Mouse (Mus musculus) limb, embryonic 12.5 days (tissue): Measurements from ENCODE around the gene Trim9. TPM values are rescaled to one million over a fixed set of nuclear protein-coding genes. Genes with fewer than 3 reads are reported as not detected.

Source experiments
- ATAC-seq: fragments of 200-750 bp; cut with Nextera tagmentation; 2 replicates; pipeline ENCODE4 v1.8.0; 2017; ENCODE audit warnings: low read depth, moderate TSS enrichment; ENCODE audit not compliant: insufficient number of reproducible peaks, insufficient read depth, low FRiP score, low TSS enrichment
- H3K27ac ChIP-seq: fragments of 300-500 bp; sonication (generic); 2 replicates; pipeline ENCODE4 v1.5.1; 2016; ENCODE audit warnings: mild to moderate bottlenecking, moderate library complexity
- H3K27me3 ChIP-seq: fragments of 300-500 bp; sonication (generic); 2 replicates; pipeline ENCODE4 v1.6.1; 2016; ENCODE audit warnings: mild to moderate bottlenecking, moderate library complexity
- H3K36me3 ChIP-seq: fragments of 300-500 bp; sonication (generic); 2 replicates; pipeline ENCODE4 v1.6.1; 2016; ENCODE audit warnings: mild to moderate bottlenecking, moderate library complexity
- H3K4me1 ChIP-seq: fragments of 300-500 bp; sonication (generic); replicated peaks from 2 replicates; pipeline ENCODE4 v1.6.1; 2016
- H3K4me2 ChIP-seq: fragments of 300-500 bp; sonication (generic); 2 replicates; pipeline ENCODE4 v1.6.1; 2016; ENCODE audit warnings: mild to moderate bottlenecking, moderate library complexity
- H3K4me3 ChIP-seq: fragments of 300-500 bp; sonication (generic); replicated peaks from 2 replicates; pipeline ENCODE4 v1.5.1; 2016; ENCODE audit warnings: mild to moderate bottlenecking
- H3K9ac ChIP-seq: fragments of 300-500 bp; sonication (generic); replicated peaks from 2 replicates; pipeline ENCODE4 v1.6.1; 2016; ENCODE audit warnings: mild to moderate bottlenecking, moderate library complexity
- H3K9me3 ChIP-seq: fragments of 300-500 bp; sonication (generic); 2 replicates; pipeline ENCODE4 v1.6.1; 2016; ENCODE audit warnings: mild to moderate bottlenecking, moderate library complexity
- WGBS: fragments of 180-500 bp; shearing (Covaris S2); methylation state at CpG from one replicate; pipeline ENCODE4 v1.1.7; 2016; 5-methylcytosine and 5-hydroxymethylcytosine counted together
- polyA plus RNA-seq: library from polyadenylated mRNA; unstranded; fragments of >200 nt; fragmentation: Nextera tagmentation; extraction: Ambion mirVana; gene quantifications from 2 replicates; pipeline ENCODE4 v1.2.1, GENCODE M21; 2016

The Trim9 gene
- 0.64 and 0.90 TPM in 2 replicates for polyA plus RNA-seq

DNA sequence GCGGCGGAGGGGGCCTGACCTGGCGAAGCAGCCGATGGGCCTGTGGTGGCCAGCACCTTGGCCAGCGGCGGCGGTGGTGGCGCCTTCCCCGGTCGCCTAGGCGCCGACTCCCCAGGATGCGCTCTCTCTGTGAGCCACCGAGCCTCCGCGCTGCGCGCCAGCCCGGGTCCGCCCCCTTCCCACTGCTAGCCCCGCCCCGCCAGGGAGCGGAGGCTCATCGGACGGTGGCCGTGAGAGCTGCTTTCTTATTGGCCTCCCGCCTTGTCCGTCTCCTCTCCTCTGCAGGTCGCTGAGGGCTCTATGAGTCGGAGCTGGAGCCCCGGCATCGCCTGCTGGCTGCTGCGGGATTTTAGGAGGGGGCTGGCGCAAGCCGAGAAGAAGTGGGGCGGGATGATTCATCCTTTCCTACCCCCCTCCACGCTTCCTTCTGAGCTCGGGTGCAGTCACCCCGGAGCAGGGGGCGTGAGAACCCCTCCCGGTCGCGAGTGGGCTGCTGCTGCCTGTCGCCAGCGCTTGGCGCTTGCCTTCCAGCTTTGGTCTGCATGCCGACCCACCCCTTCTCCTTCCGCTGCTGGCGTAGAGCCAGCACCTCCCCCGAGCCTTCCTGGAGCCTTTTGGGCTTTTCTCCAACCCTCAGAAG lies at the start of gene Trim9:
Gene Trim9, minus strand, starts transcription at position 413 of the 640 bp plus-strand sequence.
- ATAC-seq: peak; percentile 99
- Histone ChIP-seq H3K36me3 (no peaks in the 10 kb centered on the region), H3K4me3 (peak within 1 kb of the TSS; percentile 61), H3K9me3 (no peaks in the 10 kb centered on the region), H3K9ac (peak within 1 kb of the TSS; percentile 61), H3K4me2 (peak within 1 kb of the TSS; percentile 89), H3K27me3 (peaks cover 36% of the 10 kb centered on the region), H3K4me1 (peaks cover 17% of the 10 kb centered on the region), H3K27ac (peak within 1 kb of the TSS; percentile 29; the same call in 1 of the 2 replicates)
- under 1% methylated on average over 49 of the region's 50 CpGs for WGBS

DNA sequence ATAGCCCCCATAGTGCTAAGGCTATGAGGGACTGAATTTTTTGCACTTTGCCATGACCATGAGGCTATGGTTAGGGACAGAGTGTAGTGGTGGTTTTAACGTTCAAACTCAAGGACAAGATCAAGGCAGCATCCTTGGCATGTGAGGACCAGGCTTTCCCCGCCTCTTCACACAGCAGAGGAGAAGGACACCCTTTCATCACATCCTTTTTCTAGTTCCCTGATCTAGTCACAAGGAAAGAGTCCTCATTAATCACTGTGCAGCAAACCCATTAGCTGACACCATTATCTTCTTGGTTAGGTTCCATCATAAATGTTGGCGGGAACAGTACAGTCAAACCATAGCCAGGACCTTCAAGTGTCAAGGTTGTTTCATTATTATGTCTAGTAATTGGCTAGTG lies 47.6 kb upstream of the Trim9 start:
- WGBS: 78% methylated on average over 3 of the region's 3 CpGs
- H3K9me3 ChIP-seq: no peaks in the 10 kb centered on the region
- no peak overlapping the region for H3K27ac ChIP-seq
- H3K4me3 ChIP-seq: no peak overlapping the region
- ATAC-seq: no peak
- no peaks in the 10 kb centered on the region for H3K4me1 ChIP-seq
- no peak overlapping the region for H3K4me2 ChIP-seq
- H3K36me3 ChIP-seq: no peaks in the 10 kb centered on the region
- no peaks in the 10 kb centered on the region for H3K27me3 ChIP-seq
- H3K9ac ChIP-seq: no peak overlapping the region

DNA sequence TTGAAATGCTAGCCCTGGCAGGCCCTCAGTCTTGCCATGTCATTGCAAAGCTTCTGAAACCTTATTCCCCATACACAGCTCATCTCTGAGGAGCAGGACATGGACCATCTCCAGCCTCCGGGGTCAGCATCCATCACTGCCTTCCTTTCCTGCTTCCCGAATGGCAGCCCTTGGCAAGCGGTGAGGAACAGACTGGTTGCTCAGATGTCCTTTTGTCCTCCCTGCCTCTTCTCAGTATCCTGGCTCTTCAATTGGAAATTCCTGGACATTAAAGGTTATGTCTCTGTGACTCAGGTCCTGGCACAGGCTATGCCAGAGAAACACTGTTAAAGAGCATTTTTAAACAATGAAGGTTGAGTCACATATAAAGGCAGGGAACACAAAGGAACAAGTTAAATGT lies 43.8 kb upstream of the Trim9 start:
- no peaks in the 10 kb centered on the region for H3K4me1 ChIP-seq
- 77% methylated on average over 3 of the region's 3 CpGs for WGBS
- ATAC-seq: no peak
- no peaks in the 10 kb centered on the region for H3K36me3 ChIP-seq
- no peak overlapping the region for H3K27ac ChIP-seq
- no peak overlapping the region for H3K4me3 ChIP-seq
- H3K4me2 ChIP-seq: no peak overlapping the region
- H3K9me3 ChIP-seq: no peaks in the 10 kb centered on the region
- no peaks in the 10 kb centered on the region for H3K27me3 ChIP-seq
- no peak overlapping the region for H3K9ac ChIP-seq

DNA sequence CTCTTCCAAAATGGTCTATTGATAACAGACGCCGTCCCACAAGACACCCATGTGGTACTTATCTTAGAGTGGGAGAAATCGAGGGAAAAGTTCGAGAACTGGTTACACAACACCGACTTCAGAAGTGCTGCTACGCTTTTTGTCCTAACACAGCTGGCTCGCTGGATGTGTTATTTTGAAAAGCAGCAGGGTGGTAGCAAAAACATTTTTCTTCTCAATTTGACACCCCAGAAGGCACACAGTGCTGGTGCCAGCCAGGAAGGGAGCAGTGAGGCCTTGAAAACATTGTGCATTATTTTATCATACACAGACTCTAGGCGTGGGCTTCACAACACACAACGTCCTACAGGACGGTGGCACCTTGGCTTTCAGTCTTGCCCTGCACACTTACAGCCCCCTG lies 27.6 kb upstream of the Trim9 start:
- ATAC-seq: no peak
- H3K4me2 ChIP-seq: no peak overlapping the region
- no peaks in the 10 kb centered on the region for H3K27me3 ChIP-seq
- no peak overlapping the region for H3K9ac ChIP-seq
- 87% methylated on average over 10 of the region's 10 CpGs for whole genome bisulfite sequencing
- H3K4me1 ChIP-seq: no peaks in the 10 kb centered on the region
- H3K27ac ChIP-seq: no peak overlapping the region
- H3K4me3 ChIP-seq: no peak overlapping the region
- no peaks in the 10 kb centered on the region for H3K9me3 ChIP-seq
- no peaks in the 10 kb centered on the region for H3K36me3 ChIP-seq

DNA sequence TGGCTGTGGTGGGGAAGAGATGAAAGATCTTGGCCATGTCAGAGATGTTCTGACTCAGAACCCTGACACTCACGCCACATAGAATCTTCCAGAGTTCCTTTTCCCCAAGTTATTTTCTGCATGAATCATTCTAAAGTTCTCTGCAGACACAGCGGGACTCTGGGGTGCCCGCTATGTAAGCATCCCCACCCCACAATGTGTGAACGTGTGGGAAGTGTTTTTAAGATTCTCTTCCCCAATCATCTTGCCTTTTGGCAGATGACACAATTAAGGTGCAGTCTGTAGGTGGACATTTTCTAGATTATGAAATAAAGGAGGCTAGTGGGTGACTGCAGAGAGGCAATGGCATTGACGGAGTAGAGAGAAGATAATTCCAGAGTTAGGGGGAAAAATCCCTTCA lies 25.5 kb upstream of the Trim9 start:
- H3K4me2 ChIP-seq: no peak overlapping the region
- no peaks in the 10 kb centered on the region for H3K36me3 ChIP-seq
- H3K9me3 ChIP-seq: no peaks in the 10 kb centered on the region
- no peak overlapping the region for H3K9ac ChIP-seq
- no peak for ATAC-seq
- H3K4me1 ChIP-seq: peaks cover 1% of the 10 kb centered on the region
- H3K4me3 ChIP-seq: no peak overlapping the region
- no peak overlapping the region for H3K27ac ChIP-seq
- H3K27me3 ChIP-seq: no peaks in the 10 kb centered on the region
- WGBS: 90% methylated on average over 5 of the region's 5 CpGs

DNA sequence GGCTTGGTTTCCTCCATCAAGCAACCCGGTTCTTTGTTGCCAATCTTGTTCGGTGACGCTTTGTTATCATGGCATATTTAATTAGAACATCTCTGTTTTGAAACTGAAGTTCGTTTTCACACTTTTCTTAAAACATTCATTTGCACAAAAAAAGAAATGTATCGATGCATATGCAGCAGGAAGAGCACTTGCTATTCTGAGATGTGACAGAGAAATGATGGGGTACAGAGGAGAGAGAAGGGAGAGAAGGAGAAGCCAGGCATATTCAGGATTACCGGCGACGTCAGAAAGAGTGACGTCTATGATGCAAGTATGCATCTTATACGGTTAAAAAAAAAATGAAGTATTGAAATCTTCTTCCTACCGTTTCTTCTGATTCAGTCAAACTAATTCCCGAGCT lies 21.9 kb upstream of the Trim9 start:
- H3K4me3 ChIP-seq: no peak overlapping the region
- no peak overlapping the region for H3K27ac ChIP-seq
- no peaks in the 10 kb centered on the region for H3K27me3 ChIP-seq
- H3K4me1 ChIP-seq: peaks cover 7% of the 10 kb centered on the region
- no peaks in the 10 kb centered on the region for H3K9me3 ChIP-seq
- WGBS: 87% methylated on average over 12 of the region's 12 CpGs
- H3K9ac ChIP-seq: no peak overlapping the region
- no peak overlapping the region for H3K4me2 ChIP-seq
- no peak for ATAC-seq
- H3K36me3 ChIP-seq: no peaks in the 10 kb centered on the region

DNA sequence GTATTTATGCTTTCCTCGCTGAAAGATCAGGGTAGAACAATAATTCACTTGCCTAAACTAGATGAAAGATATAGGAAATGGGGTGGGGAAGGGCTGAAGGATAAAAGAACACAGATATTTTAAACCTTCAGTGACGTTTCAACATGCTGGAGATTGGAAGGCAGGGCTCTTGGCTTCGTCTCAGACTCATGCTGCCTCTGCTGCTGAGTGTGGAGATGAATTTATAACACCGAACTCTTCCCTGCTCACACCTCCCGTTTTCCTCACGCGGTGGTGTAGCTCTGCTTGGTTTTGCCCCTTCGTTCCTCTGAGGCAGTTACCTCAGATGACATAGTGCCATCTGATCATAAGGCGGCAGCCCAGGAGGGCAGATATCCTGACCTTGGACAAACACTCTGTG lies 21.4 kb upstream of the Trim9 start:
- ATAC-seq: no peak
- Histone ChIP-seq H3K36me3 (no peaks in the 10 kb centered on the region), H3K9me3 (no peaks in the 10 kb centered on the region), H3K9ac (no peak overlapping the region), H3K4me2 (no peak overlapping the region), H3K4me1 (peaks cover 7% of the 10 kb centered on the region), H3K4me3 (no peak overlapping the region), H3K27ac (no peak overlapping the region), H3K27me3 (no peaks in the 10 kb centered on the region)
- 80% methylated on average over 9 of the region's 9 CpGs for WGBS

DNA sequence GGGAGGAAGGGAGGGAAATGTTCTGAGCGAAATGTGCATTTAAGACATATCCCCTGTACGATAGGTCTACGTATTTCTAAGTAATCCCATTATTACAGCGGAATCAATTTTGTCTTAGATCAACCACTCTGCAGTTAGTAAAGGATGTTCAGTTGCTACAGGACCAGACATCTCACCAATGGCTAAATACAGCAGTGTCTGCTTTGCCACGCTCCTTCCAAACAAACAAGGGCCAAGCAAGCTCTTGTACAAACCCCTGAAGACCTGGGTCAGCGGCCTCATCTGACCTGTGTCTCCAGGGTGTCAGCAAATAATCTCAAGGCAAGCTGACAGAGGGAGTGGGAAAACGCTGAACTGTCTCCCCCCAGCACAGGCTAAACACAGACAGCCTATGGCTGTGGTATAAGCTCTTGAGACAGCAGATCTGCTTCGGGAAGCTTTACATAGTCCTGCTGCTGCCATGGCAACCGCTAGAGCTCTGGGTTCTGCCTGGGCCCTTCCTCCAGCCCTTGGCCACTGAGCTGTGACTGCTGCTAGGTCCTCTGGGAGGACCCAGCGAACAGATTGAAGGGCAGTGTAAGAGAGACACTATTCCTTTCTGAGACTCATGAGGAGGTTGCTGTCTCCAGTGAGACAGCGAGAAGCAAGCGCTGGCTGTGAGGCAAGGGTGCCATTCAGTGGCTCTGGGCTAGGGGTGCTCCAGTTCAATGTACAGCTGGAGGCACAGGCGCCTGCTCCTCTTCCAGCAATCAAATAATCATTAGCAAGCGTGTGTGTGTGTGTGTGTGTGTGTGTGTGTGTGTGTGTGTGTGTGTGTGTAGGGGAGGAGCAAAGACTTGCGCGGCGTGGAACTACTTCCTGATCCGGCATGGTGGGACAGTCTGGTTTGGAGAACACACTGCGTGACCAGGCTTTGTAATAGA lies 20.2 kb upstream of the Trim9 start:
- Histone ChIP-seq H3K9me3 (no peaks in the 10 kb centered on the region), H3K4me2 (peak overlapping the region; percentile 32), H3K4me1 (peaks cover 7% of the 10 kb centered on the region), H3K9ac (peak overlapping the region; percentile 23; the same call in 1 of the 2 replicates), H3K27ac (no peak overlapping the region), H3K27me3 (no peaks in the 10 kb centered on the region), H3K4me3 (no peak overlapping the region), H3K36me3 (no peaks in the 10 kb centered on the region)
- 55% methylated on average over 18 of the region's 19 CpGs for WGBS
- ATAC-seq: peak; percentile 82

DNA sequence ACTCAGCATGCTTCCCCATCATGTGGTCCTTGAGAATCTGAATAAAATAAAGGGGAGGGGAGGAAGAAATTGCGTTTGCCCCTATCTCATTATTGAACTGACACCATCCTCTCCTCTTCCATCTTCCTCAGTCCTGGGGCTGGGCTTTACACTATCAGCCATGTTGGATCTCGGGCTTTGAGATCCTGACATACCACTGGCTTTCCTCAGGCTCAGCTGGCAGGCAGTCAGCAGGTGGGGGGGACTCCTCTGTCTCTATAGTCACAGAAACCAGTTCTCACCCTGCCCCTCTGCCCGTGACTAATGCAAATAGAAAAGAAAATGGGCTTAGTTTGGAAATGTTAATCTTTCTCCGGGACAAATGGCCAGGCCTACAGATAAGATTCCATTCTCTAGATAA lies 15.6 kb upstream of the Trim9 start:
- Histone ChIP-seq H3K27ac (no peak overlapping the region), H3K9ac (no peak overlapping the region), H3K4me3 (no peak overlapping the region), H3K4me1 (peaks cover 7% of the 10 kb centered on the region), H3K9me3 (no peaks in the 10 kb centered on the region), H3K27me3 (no peaks in the 10 kb centered on the region), H3K4me2 (no peak overlapping the region), H3K36me3 (no peaks in the 10 kb centered on the region)
- no peak for ATAC-seq
- WGBS: 60% methylated on average over 4 of the region's 4 CpGs

DNA sequence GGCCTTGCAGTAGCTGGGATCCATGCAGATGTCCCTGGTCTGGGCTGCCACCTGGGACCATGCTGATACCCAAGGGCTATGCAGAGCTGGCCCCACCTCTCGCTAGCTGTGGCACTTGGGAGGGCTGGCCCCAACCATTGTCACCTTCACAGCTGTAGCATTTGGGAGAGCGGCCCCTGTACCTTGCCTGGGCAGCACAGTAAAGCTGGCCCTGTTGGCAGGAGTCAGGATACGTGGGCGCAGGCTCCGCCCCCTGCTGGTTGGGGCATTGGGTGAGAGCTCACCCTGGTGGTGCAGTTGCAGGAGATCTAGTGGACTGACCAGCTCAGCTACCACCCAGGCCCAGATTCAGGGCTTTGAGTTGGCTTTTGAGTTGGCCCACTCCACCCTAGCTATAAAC lies 12.9 kb upstream of the Trim9 start:
- H3K27me3 ChIP-seq: no peaks in the 10 kb centered on the region
- no peak for ATAC-seq
- no peak overlapping the region for H3K9ac ChIP-seq
- no peaks in the 10 kb centered on the region for H3K36me3 ChIP-seq
- H3K4me1 ChIP-seq: no peaks in the 10 kb centered on the region
- H3K9me3 ChIP-seq: no peaks in the 10 kb centered on the region
- H3K4me2 ChIP-seq: no peak overlapping the region
- H3K4me3 ChIP-seq: no peak overlapping the region
- 81% methylated on average over 5 of the region's 5 CpGs for WGBS
- H3K27ac ChIP-seq: no peak overlapping the region

DNA sequence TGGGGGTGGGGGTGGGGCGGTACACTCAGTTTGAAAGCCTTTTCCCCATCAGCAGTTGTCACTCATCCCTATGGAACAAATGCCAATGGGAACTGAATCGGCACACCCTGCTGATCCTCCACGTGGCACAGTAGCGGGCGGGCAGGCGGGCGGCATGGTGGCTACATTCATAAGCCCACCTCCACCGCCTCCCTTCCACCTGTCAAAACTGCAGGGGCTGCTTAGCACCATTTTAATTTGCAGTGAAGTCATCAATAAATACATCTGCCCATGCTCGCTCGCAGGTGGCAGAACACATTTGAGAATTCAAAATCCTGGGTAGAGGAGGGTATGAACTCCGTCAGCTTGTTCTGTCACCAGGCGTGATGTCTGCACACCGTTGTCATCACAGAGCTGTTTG lies 12.0 kb upstream of the Trim9 start:
- Histone ChIP-seq H3K27me3 (no peaks in the 10 kb centered on the region), H3K4me2 (no peak overlapping the region), H3K27ac (no peak overlapping the region), H3K36me3 (no peaks in the 10 kb centered on the region), H3K4me3 (no peak overlapping the region), H3K4me1 (no peaks in the 10 kb centered on the region), H3K9me3 (no peaks in the 10 kb centered on the region), H3K9ac (no peak overlapping the region)
- WGBS: 84% methylated on average over 13 of the region's 13 CpGs
- ATAC-seq: no peak
